Mouse (Mus musculus): ENCODE measurements around the gene Dst. TPM values are rescaled to one million over a fixed set of nuclear protein-coding genes. Genes with fewer than 3 reads are reported as not detected.

The Dst gene
- total and polyA plus RNA-seq, 3 experiments: 9.1 to 28.0 (median 20.5) TPM

DNA sequence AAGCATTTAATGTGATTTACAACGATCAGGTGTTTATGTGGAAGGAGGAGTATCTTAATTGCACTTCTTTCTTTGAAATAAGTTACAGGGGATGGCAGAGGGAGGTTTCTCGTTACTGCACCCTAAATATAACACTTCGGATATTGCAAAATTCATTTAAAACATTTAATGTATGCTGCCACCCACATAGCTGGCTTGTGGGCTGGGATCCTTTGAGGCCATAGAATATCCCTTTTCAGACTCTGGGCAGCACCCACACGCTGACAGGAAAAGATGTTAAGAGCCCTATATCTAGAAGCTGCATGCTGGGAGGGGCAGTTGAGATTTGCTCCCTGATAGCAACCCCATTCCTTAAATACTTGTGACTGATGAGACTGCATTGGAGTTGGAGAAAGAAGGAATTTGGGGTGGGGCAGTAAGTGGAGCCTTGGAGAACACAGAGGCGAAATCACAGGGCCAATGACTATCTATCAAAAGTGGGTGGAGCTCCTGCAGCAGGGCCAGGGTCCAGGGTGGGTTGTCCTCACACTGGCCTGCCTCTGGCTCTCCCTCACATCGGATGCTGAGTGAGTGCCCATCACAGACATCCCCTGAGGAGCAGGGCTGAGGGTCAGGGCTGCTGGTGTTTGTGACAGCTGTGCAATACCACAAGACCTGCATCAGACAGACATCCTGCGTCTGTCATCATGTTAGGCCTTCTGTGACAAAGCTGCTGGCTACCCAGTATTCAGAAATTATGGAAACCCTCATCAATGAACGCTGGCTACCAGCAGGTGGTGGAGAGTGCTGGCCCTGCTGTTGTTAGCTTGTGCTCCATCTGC lies 133.1 kb downstream of the Dst start:
- in situ Hi-C loops (cut with MboI; ENCODE audit: low pct_ligation_motif_present, low pct_unique_long_range_greater_than_20kb, low sequenced_read_pairs) (no loop called here), dilution Hi-C loops (cut with MboI; ENCODE audit: extremely low pct_ligation_motif_present, extremely low pct_unique_long_range_greater_than_20kb, low sequenced_read_pairs) (no loop called here)
- TF ChIP-seq ETS1 (conservative IDR thresholded peaks at IDR 0.05; ENCODE audit: low read depth, low read length): no peak
- TF ChIP-seq NELFE (IDR thresholded peaks at IDR 0.05; ENCODE audit: low read depth, low read length): no peak
- TF ChIP-seq NRF1 (IDR thresholded peaks at IDR 0.05; ENCODE audit: low read depth, low read length): no peak
- no peak for TF ChIP-seq PAX5 (IDR thresholded peaks at IDR 0.05; ENCODE audit: low read length)
- TF ChIP-seq CTCF (conservative IDR thresholded peaks at IDR 0.05 in 1 of 2, IDR thresholded peaks at IDR 0.05 in 1 of 2; ENCODE audit: low read depth in 2 of 2, low read length in 2 of 2): no peak
- no peak for TF ChIP-seq KAT2A (IDR thresholded peaks at IDR 0.05; ENCODE audit: insufficient replicate concordance, low read length)
- no peak for TF ChIP-seq CHD1 (IDR thresholded peaks at IDR 0.05; ENCODE audit: low read depth, low read length)
- TF ChIP-seq MAX (IDR thresholded peaks at IDR 0.05; ENCODE audit: low read length): no peak
- no peak for TF ChIP-seq USF1 (IDR thresholded peaks at IDR 0.05; ENCODE audit: low read depth, low read length)
- TF ChIP-seq POLR2A (IDR thresholded peaks at IDR 0.05; ENCODE audit: low read depth, low read length): no peak
- no peak for TF ChIP-seq MAFK (IDR thresholded peaks at IDR 0.05; ENCODE audit: insufficient replicate concordance, low read length)
- no peak for TF ChIP-seq MAZ (IDR thresholded peaks at IDR 0.05; ENCODE audit: low read depth, low read length)
- Histone ChIP-seq H3K36me3 (replicated peaks in 1 of 2; ENCODE audit: control insufficient read depth in 1 of 2, insufficient read depth in 1 of 2, low read length in 1 of 2) (peaks cover 0 to 19% of the 10 kb centered on the region in 2 experiments), H3K9me3 (replicated peaks; ENCODE audit: low read length) (no peaks in the 10 kb centered on the region), H3K4me1 (ENCODE audit: control insufficient read depth in 1 of 2, insufficient read depth in 2 of 2) (peaks cover 0 to 34% of the 10 kb centered on the region in 2 experiments; a peak in 2 of 4 replicates), H3K27ac (ENCODE audit: insufficient read depth, low read depth) (no peak overlapping the region), H3K9ac (ENCODE audit: insufficient read depth, low read depth) (no peak overlapping the region), H3K4me2 (ENCODE audit: insufficient read depth, low read depth, poor library complexity, severe bottlenecking) (no peak overlapping the region), H3K27me3 (replicated peaks) (no peaks in the 10 kb centered on the region), H3K79me2 (replicated peaks; ENCODE audit: control insufficient read depth, extremely low read depth, insufficient read depth, poor library complexity, severe bottlenecking) (no peaks in the 10 kb centered on the region), H3K4me3 (replicated peaks in 1 of 3; ENCODE audit: low read depth in 2 of 3, low read length in 2 of 3, poor library complexity in 1 of 3) (no peak overlapping the region)
- DNase-seq (ENCODE audit: extremely low read depth): no peak

DNA sequence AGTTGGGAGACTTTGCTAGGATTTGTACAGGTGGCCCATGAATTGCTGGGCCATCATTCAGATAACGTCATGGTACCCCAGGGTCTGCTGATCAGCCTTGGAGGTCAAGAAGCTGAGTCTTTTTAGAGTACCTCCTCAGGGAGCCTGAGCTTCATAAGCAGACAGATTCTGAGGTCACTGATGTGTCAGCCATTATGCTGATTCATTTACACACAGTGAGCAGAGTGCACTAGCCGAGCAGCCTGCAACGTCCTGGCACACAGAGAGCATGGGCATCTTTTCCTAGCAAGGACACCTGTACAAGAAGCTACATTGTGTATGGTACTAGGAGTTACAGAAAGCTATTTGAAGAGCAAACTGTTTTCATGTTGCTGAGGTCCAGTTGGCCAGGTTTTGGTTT lies 134.3 kb downstream of the Dst start:
- Histone ChIP-seq H3K9me3 (replicated peaks; ENCODE audit: low read length) (no peaks in the 10 kb centered on the region), H3K4me1 (ENCODE audit: control insufficient read depth in 1 of 2, insufficient read depth in 2 of 2) (peaks cover 0 to 34% of the 10 kb centered on the region in 2 experiments; a peak in 2 of 4 replicates), H3K36me3 (replicated peaks in 1 of 2; ENCODE audit: control insufficient read depth in 1 of 2, insufficient read depth in 1 of 2, low read length in 1 of 2) (peaks cover 0 to 11% of the 10 kb centered on the region in 2 experiments), H3K9ac (ENCODE audit: insufficient read depth, low read depth) (no peak overlapping the region), H3K4me2 (ENCODE audit: insufficient read depth, low read depth, poor library complexity, severe bottlenecking) (no peak overlapping the region), H3K79me2 (replicated peaks; ENCODE audit: control insufficient read depth, extremely low read depth, insufficient read depth, poor library complexity, severe bottlenecking) (no peaks in the 10 kb centered on the region), H3K27me3 (replicated peaks) (no peaks in the 10 kb centered on the region), H3K27ac (ENCODE audit: insufficient read depth, low read depth) (no peak overlapping the region), H3K4me3 (replicated peaks in 1 of 3; ENCODE audit: low read depth in 2 of 3, low read length in 2 of 3, poor library complexity in 1 of 3) (no peak overlapping the region)
- DNase-seq (ENCODE audit: extremely low read depth): no peak
- dilution Hi-C loops (cut with MboI; ENCODE audit: extremely low pct_ligation_motif_present, extremely low pct_unique_long_range_greater_than_20kb, low sequenced_read_pairs): no loop called here
- TF ChIP-seq USF1 (IDR thresholded peaks at IDR 0.05; ENCODE audit: low read depth, low read length): no peak
- in situ Hi-C loops (cut with MboI; ENCODE audit: low pct_ligation_motif_present, low pct_unique_long_range_greater_than_20kb, low sequenced_read_pairs): no loop called here

DNA sequence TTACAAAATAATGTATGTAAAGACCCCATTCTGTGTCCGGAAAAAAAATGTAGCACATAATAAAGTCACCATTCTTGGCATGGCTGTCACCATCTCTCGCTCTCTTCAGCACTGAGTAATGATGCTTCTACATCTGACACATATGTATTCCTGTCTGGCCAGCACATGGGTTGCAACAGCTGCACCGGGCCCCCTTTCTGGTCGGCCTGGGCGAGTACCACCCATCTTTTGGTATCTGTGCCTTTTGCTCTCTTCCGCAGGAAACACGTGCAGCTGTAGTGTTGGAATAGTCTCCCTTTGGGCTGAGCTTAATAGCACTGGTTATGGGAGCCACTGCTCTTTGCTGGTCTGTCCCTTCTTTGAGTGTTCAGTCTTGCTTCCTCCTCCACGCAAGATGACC lies 135.3 kb downstream of the Dst start:
- no peak for DNase-seq (ENCODE audit: extremely low read depth)
- Histone ChIP-seq H3K4me2 (ENCODE audit: insufficient read depth, low read depth, poor library complexity, severe bottlenecking) (no peak overlapping the region), H3K9me3 (replicated peaks; ENCODE audit: low read length) (no peaks in the 10 kb centered on the region), H3K27ac (ENCODE audit: insufficient read depth, low read depth) (no peak overlapping the region), H3K4me3 (replicated peaks in 1 of 3; ENCODE audit: low read depth in 2 of 3, low read length in 2 of 3, poor library complexity in 1 of 3) (no peak overlapping the region), H3K4me1 (ENCODE audit: control insufficient read depth in 1 of 2, insufficient read depth in 2 of 2) (peaks cover 0 to 33% of the 10 kb centered on the region in 2 experiments; a peak in 2 of 4 replicates), H3K36me3 (replicated peaks in 1 of 2; ENCODE audit: control insufficient read depth in 1 of 2, insufficient read depth in 1 of 2, low read length in 1 of 2) (peaks cover 0 to 9% of the 10 kb centered on the region in 2 experiments), H3K27me3 (replicated peaks) (no peaks in the 10 kb centered on the region), H3K9ac (ENCODE audit: insufficient read depth, low read depth) (no peak overlapping the region), H3K79me2 (replicated peaks; ENCODE audit: control insufficient read depth, extremely low read depth, insufficient read depth, poor library complexity, severe bottlenecking) (no peaks in the 10 kb centered on the region)
- in situ Hi-C loops (cut with MboI; ENCODE audit: low pct_ligation_motif_present, low pct_unique_long_range_greater_than_20kb, low sequenced_read_pairs): no loop called here
- no peak for TF ChIP-seq ZMIZ1 (IDR thresholded peaks at IDR 0.05; ENCODE audit: low read depth, low read length)
- no peak for TF ChIP-seq CTCF (conservative IDR thresholded peaks at IDR 0.05 in 1 of 2, IDR thresholded peaks at IDR 0.05 in 1 of 2; ENCODE audit: low read depth in 2 of 2, low read length in 2 of 2)
- TF ChIP-seq EP300 (IDR thresholded peaks at IDR 0.05; ENCODE audit: low read length): no peak
- no peak for TF ChIP-seq NRF1 (IDR thresholded peaks at IDR 0.05; ENCODE audit: low read depth, low read length)
- TF ChIP-seq MAX (IDR thresholded peaks at IDR 0.05; ENCODE audit: low read length): no peak
- no peak for TF ChIP-seq TBP (conservative IDR thresholded peaks at IDR 0.05; ENCODE audit: low read depth, low read length)
- dilution Hi-C loops (cut with MboI; ENCODE audit: extremely low pct_ligation_motif_present, extremely low pct_unique_long_range_greater_than_20kb, low sequenced_read_pairs): no loop called here
